Mouse (Mus musculus): ENCODE measurements around the gene Fbxo11. TPM values are rescaled to one million over a fixed set of nuclear protein-coding genes. Genes with fewer than 3 reads are reported as not detected.

The Fbxo11 gene
- polyA plus RNA-seq, 1 experiment from 2014 or later = 29.1 TPM

DNA sequence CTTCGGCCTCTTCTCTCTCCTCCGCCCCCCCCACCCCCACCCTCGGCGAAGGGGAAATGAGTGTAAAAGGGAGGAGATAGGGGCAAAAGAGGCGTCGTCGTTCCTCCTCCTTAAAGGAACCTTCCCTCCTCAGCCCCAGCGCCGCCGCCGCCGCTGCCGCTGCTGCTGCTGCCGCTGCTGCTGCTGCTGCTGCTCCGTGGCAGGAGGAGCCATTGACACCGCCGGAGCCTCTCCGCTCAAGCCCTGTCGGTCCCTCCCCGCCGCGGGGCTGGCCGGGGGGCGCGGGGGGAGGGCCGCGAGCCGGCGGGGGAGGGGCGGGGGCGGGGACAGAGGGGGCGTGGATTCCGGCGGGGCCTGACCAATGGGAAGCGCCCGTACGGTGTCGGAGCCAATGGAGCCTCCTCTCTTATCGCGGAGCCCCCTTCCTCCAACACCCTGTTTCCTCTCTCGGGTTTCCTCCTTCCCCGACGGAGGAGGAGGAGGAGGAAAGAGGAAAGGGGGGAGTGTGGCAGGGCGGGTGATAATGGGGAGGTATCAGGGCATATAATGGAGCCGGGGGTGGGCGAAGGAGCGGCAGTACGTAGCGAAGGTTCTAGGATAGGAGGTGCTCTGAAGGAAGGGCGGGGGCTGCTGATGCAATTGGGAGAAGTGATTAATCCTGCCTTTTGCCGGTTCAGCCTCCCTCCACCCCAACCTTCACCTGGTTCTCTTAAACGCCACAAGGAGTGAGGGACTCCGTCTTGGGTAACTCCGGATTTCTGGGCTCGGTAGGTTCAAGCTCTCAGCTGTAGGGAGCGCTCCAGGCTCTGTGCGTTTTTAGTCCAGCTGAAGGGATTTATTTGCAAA, 933 bp upstream of the Fbxo11 start:
- peak; percentile 98 for ATAC-seq (ENCODE audit: insufficient number of reproducible peaks, insufficient read depth, low FRiP score, low TSS enrichment, low read depth)
- WGBS = 1% methylated on average over 36 of the region's 57 CpGs

DNA sequence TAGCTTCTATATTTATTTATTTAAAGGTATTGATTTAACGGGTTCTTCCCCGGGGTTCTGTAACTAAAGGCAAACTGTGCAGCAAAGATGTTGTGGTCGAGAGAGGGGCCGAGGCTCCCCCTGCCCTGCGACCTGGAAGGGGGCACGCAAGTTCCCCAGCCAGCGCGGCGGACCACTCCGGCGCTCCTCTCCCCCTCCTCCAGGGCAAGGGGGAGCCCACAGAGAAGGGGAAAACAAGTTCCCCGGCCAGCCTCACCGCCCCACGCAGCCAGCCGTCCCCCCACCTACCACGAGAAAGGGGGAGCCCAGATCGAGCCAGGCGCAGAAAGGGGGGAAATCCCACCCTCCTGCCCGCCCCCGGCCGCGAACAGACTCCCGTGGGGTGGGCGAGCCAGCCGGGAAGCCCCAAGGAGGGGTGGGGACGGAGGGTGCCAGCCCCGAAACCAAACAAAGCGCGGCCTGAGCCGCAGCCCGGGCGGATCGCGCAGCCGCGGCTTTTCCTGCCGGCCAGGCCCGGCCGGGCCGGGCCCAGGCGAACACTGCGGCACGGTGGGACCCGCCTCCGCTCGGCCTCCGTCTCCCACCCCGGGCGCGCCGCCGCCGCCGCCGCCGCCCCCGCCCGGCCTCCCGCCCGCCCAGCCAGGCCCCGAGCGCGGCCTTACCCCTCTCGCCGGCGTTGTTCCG, 602 bp downstream of the Fbxo11 start:
- Histone ChIP-seq H3K4me1 (replicated peaks) (peaks cover 7% of the 10 kb centered on the region), H3K9me3 (0 out of 2 replicates have a peak, but pooled peaks cover 4% of the 10 kb centered on the region), H3K27me3 (no peaks in the 10 kb centered on the region), H3K36me3 (no peaks in the 10 kb centered on the region), H3K9ac (replicated peaks) (peak overlapping the region; percentile 100), H3K27ac (peak overlapping the region; percentile 100), H3K4me2 (peak overlapping the region; percentile 69), H3K4me3 (replicated peaks) (peak overlapping the region; percentile 97)
- under 1% methylated on average over 56 of the region's 67 CpGs for WGBS
- no peak for ATAC-seq (ENCODE audit: insufficient number of reproducible peaks, insufficient read depth, low FRiP score, low TSS enrichment, low read depth)

More for the DNA sequence above, 933 bp upstream of the Fbxo11 start:
- peak overlapping the region; percentile 60 for H3K4me2 ChIP-seq
- no peaks in the 10 kb centered on the region for H3K36me3 ChIP-seq
- H3K27me3 ChIP-seq = no peaks in the 10 kb centered on the region
- peaks cover 7% of the 10 kb centered on the region for H3K4me1 ChIP-seq (replicated peaks)
- peak overlapping the region; percentile 97 for H3K4me3 ChIP-seq (replicated peaks)
- no peaks in the 10 kb centered on the region for H3K9me3 ChIP-seq
- peak overlapping the region; percentile 100 for H3K27ac ChIP-seq
- peak overlapping the region; percentile 100 for H3K9ac ChIP-seq (replicated peaks)

DNA sequence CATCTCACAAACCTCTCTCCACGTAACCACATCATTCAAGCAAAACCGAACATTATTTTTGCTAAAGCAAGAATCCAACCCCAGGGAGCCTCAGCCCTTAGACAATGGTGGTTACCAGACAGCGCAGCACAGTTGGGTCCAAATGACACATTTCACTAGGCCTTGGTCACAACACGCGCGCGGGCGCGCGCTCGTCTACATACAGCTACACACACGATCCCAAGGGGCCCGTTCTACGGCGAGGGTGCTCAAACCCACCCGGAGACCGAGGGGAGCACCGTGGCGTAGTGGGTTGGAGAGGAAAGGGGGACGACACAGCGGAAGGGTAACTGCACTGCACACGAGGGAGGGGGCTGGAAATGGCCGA, 1.1 kb downstream of the Fbxo11 start:
- ATAC-seq (ENCODE audit: insufficient number of reproducible peaks, insufficient read depth, low FRiP score, low TSS enrichment, low read depth) = no peak
- Histone ChIP-seq H3K9ac (replicated peaks) (peak overlapping the region; percentile 100), H3K4me3 (replicated peaks) (peak overlapping the region; percentile 97), H3K27ac (peak overlapping the region; percentile 100), H3K9me3 (0 out of 2 replicates have a peak, but pooled peaks cover 4% of the 10 kb centered on the region), H3K27me3 (no peaks in the 10 kb centered on the region), H3K4me1 (replicated peaks) (peaks cover 7% of the 10 kb centered on the region), H3K36me3 (no peaks in the 10 kb centered on the region), H3K4me2 (peak overlapping the region; percentile 69)
- WGBS = under 1% methylated on average over 23 of the region's 23 CpGs

DNA sequence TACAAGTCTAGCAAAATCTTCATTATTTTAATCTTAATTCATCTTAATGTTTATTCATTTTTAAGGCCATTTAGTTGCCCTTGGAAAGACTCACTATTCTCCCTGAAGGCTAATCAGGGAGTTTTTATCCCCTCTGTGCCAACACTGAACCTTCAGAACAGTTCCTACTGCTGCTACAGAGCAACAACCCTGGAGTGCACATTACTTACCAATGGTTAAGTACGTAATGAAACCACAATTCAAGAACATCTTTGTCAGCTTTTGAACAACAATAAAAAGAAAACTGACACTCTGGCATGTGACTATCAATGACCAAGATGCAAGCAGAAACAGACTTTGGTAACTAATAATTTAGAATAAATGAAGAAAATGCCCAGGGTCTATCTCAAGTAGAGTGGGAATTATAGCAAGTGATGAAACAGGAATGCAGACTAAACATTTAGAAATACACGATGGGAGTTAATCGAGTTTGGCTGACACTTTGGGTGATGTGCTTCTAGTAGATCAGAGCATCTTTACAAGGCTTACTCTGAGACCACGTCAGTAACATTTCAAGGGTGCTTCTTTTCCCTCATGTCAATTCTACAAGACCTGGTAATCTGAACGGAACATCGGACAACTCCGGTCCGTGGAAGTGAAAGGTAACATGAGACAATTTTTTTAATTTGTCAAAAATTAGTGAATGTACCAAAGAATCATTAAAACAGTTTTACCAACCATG, 2.1 kb downstream of the Fbxo11 start:
- Histone ChIP-seq H3K9ac (replicated peaks) (peak overlapping the region; percentile 100), H3K36me3 (no peaks in the 10 kb centered on the region), H3K9me3 (0 out of 2 replicates have a peak, but pooled peaks cover 4% of the 10 kb centered on the region), H3K27ac (no peak overlapping the region), H3K4me3 (replicated peaks) (peak overlapping the region; percentile 97), H3K4me2 (peak overlapping the region; percentile 69), H3K27me3 (no peaks in the 10 kb centered on the region), H3K4me1 (replicated peaks) (peaks cover 13% of the 10 kb centered on the region)
- WGBS = 39% methylated on average over 8 of the region's 8 CpGs
- ATAC-seq (ENCODE audit: insufficient number of reproducible peaks, insufficient read depth, low FRiP score, low TSS enrichment, low read depth) = no peak

DNA sequence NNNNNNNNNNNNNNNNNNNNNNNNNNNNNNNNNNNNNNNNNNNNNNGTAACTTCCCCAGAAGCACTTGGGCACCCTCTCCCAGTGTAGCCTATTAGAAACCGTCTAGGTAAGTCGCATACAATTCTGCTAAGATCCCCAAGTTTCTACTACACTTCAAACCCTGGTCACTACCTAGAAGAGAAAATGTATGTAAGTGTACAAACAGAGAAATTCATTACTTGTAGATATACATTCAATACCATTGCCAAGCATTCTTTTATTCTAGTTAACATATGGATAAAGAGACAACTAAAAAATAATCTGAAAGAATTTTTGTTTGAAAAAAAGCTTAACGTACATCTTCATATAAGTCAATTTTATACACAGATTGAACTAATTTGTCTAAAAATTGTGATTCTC, 3.1 kb downstream of the Fbxo11 start:
- no peak for ATAC-seq (ENCODE audit: insufficient number of reproducible peaks, insufficient read depth, low FRiP score, low TSS enrichment, low read depth)
- H3K9me3 ChIP-seq = 0 out of 2 replicates have a peak, but pooled peaks cover 4% of the 10 kb centered on the region
- no peaks in the 10 kb centered on the region for H3K27me3 ChIP-seq
- H3K4me1 ChIP-seq (replicated peaks) = peaks cover 13% of the 10 kb centered on the region
- H3K4me3 ChIP-seq (replicated peaks) = no peak overlapping the region
- no peak overlapping the region for H3K27ac ChIP-seq
- H3K9ac ChIP-seq (replicated peaks) = no peak overlapping the region
- no peaks in the 10 kb centered on the region for H3K36me3 ChIP-seq
- H3K4me2 ChIP-seq = no peak overlapping the region
- 72% methylated on average over 3 of the region's 3 CpGs for WGBS

DNA sequence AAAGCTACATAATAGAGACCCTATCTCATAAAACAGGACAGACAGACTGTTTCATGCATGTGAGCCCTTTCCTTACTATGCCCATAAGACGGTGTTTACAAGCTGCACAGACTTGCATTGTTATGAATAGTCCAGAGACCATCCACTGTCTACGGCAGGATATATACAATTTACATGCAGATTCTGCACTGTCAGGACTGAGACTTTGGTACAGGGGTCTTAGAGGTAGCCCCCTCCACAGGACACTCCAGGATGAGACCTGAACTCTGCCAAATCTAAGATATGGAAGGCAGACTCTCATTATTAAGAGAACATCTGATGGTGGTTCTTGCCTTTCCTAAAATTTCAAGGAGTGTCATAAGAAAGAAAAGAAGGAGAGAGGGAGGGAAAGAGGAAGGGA, 6.8 kb downstream of the Fbxo11 start:
- Histone ChIP-seq H3K27ac (no peak overlapping the region), H3K27me3 (no peaks in the 10 kb centered on the region), H3K9me3 (0 out of 2 replicates have a peak, but pooled peaks cover 4% of the 10 kb centered on the region), H3K36me3 (no peaks in the 10 kb centered on the region), H3K4me2 (no peak overlapping the region), H3K9ac (replicated peaks) (no peak overlapping the region), H3K4me1 (replicated peaks) (peaks cover 12% of the 10 kb centered on the region), H3K4me3 (replicated peaks) (no peak overlapping the region)
- no peak for ATAC-seq (ENCODE audit: insufficient number of reproducible peaks, insufficient read depth, low FRiP score, low TSS enrichment, low read depth)
- 71% methylated on average over 2 of the region's 2 CpGs for WGBS

DNA sequence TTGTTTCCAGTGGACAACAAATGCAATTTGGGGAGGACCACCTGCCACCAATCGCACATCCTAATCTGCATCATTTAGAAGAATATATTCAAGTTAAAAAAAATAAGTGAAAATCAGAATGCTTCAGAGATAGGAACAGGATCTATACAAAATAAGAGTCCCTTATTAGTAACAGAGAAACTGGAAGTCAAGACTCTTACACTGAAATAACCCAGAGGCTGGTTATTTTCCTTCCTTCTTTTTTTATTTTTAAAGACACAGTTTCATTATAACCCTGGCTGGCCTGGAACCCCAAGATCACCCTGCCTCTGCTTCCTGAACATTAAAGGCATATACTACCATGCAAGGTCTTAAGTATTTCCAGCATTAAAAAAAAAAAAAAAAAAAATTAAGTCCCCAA, 7.2 kb downstream of the Fbxo11 start:
- no peak overlapping the region for H3K27ac ChIP-seq
- no peak overlapping the region for H3K9ac ChIP-seq (replicated peaks)
- no peak overlapping the region for H3K4me2 ChIP-seq
- H3K9me3 ChIP-seq = 0 out of 2 replicates have a peak, but pooled peaks cover 4% of the 10 kb centered on the region
- 83% methylated on average over 1 of the region's 1 CpGs for WGBS
- peaks cover 7% of the 10 kb centered on the region for H3K4me1 ChIP-seq (replicated peaks)
- no peak for ATAC-seq (ENCODE audit: insufficient number of reproducible peaks, insufficient read depth, low FRiP score, low TSS enrichment, low read depth)
- no peaks in the 10 kb centered on the region for H3K27me3 ChIP-seq
- H3K4me3 ChIP-seq (replicated peaks) = no peak overlapping the region
- H3K36me3 ChIP-seq = no peaks in the 10 kb centered on the region

DNA sequence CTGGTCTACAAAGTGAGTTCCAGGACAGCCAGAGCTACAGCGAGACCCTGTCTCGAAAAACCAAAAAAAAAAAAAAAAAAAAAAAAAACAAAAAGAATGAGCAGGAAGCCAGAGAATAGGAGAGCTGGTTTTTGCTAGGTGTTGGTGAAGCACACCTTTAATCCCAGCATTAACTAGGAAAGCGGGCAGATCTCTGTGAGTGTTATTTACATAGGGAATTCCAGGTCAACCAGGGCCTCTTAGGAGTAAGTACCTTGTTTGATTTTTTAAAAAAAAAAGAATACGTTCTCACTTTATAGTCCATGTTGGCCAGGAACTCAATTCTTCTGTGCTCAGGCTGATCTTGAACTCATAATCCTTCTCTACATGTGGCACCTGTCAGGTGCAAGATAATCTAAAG, 13.4 kb downstream of the Fbxo11 start:
- WGBS = 98% methylated on average over 4 of the region's 4 CpGs
- H3K27ac ChIP-seq = no peak overlapping the region
- H3K4me3 ChIP-seq (replicated peaks) = no peak overlapping the region
- 0 out of 2 replicates have a peak, but pooled peaks cover 3% of the 10 kb centered on the region for H3K36me3 ChIP-seq
- H3K4me2 ChIP-seq = no peak overlapping the region
- no peaks in the 10 kb centered on the region; the same call in 1 of the 2 replicates for H3K4me1 ChIP-seq (replicated peaks)
- no peak for ATAC-seq (ENCODE audit: insufficient number of reproducible peaks, insufficient read depth, low FRiP score, low TSS enrichment, low read depth)
- no peaks in the 10 kb centered on the region for H3K9me3 ChIP-seq
- no peaks in the 10 kb centered on the region for H3K27me3 ChIP-seq
- H3K9ac ChIP-seq (replicated peaks) = no peak overlapping the region

DNA sequence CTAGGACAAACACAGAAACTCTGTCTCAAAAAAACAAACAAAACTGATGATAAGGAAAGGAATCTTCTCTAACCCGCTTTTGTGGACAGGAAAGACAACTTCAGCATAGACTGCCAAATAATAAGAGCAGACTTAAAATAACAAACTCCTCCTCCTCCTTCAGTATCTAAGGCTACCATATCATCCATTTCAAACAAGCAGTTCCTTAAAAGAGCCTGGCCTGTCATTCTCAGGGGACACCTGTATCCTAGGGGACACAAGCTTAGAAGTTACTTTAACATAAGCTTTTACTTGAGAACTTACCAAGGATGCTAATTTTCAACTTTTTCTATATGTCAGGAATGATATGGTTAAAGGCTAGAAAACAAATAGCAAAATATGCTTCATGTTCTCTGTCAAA, 14.2 kb downstream of the Fbxo11 start:
- H3K4me2 ChIP-seq = no peak overlapping the region
- H3K9me3 ChIP-seq = no peaks in the 10 kb centered on the region
- H3K27me3 ChIP-seq = no peaks in the 10 kb centered on the region
- 90% methylated on average over 1 of the region's 1 CpGs for WGBS
- no peaks in the 10 kb centered on the region; the same call in 1 of the 2 replicates for H3K4me1 ChIP-seq (replicated peaks)
- 0 out of 2 replicates have a peak, but pooled peaks cover 3% of the 10 kb centered on the region for H3K36me3 ChIP-seq
- H3K4me3 ChIP-seq (replicated peaks) = no peak overlapping the region
- no peak overlapping the region for H3K27ac ChIP-seq
- H3K9ac ChIP-seq (replicated peaks) = no peak overlapping the region
- no peak for ATAC-seq (ENCODE audit: insufficient number of reproducible peaks, insufficient read depth, low FRiP score, low TSS enrichment, low read depth)

DNA sequence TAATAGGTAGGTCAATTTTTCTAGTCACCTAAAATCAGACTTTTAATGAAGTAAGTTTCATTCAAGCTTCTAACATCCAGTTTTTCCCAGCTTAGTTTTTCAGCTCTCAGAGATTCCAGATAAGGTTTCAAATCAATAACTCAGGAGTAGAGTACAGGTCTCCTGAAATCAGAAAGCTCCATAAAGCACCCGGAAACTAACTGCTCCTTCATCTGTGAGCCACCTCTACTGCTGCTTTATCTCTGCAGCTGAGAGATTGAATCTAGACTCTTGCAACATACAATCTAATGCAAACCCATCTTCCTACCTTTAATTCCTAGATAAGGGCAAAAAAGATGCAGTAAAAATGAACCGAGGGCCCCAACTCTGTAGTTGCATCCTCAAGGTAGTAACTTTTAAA, 14.8 kb downstream of the Fbxo11 start:
- H3K27ac ChIP-seq = no peak overlapping the region
- 0 out of 2 replicates have a peak, but pooled peaks cover 3% of the 10 kb centered on the region for H3K36me3 ChIP-seq
- no peak overlapping the region for H3K4me3 ChIP-seq (replicated peaks)
- H3K4me1 ChIP-seq (replicated peaks) = no peaks in the 10 kb centered on the region; the same call in 1 of the 2 replicates
- H3K4me2 ChIP-seq = no peak overlapping the region
- WGBS = 93% methylated on average over 2 of the region's 2 CpGs
- no peak for ATAC-seq (ENCODE audit: insufficient number of reproducible peaks, insufficient read depth, low FRiP score, low TSS enrichment, low read depth)
- H3K9me3 ChIP-seq = no peaks in the 10 kb centered on the region
- no peaks in the 10 kb centered on the region for H3K27me3 ChIP-seq
- no peak overlapping the region for H3K9ac ChIP-seq (replicated peaks)
